Mouse (Mus musculus): ENCODE measurements around the gene Rep15.

DNA sequence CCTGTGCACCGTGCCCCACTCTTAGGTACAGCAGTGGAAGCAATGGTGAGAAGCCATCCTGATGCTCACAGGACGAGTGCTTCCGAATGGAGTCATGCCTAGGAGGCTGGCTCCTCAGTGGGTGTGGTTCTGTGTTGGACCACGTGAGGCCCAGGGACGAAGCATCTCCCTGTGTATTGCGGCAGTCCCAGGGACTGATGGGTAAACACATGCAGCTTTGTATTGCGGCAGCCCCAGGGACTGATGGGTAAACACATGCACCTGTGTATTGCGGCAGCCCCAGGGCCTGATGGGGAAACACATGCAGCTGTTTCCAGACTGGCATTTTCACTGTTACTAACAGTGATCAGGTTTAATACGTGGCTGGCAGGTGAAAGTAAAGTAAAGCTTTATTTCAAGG, 29.2 kb downstream of the Rep15 start:
- TF ChIP-seq MAX (IDR thresholded peaks at IDR 0.05; ENCODE audit: low read depth) (no peak), POLR2A (IDR thresholded peaks at IDR 0.05; ENCODE audit: insufficient read length, low read depth) (no peak), TCF12 (IDR thresholded peaks at IDR 0.05; ENCODE audit: insufficient read depth, poor library complexity, severe bottlenecking) (no peak)

Data from myocyte (in vitro differentiated cells).